Mouse (Mus musculus) intestine, embryonic 14.5 days (tissue): ENCODE measurements around the gene Lpar1. TPM values are rescaled to one million over a fixed set of nuclear protein-coding genes. Genes with fewer than 3 reads are reported as not detected.

ENCODE experiments used
- ATAC-seq: fragments of 200-750 bp; cut with Nextera tagmentation; replicated peaks from 2 replicates; pipeline ENCODE4 v1.8.0; 2017; ENCODE audit warnings: low read depth, moderate number of reproducible peaks, moderate TSS enrichment, moderate library complexity; ENCODE audit not compliant: low FRiP score, low TSS enrichment
- DNase-seq: peaks from one replicate; pipeline ENCODE4 v3.0.0-alpha.2; 2018; ENCODE audit warnings: low spot score
- H3K27ac ChIP-seq: fragments of 300-500 bp; sonication (generic); 2 replicates; pipeline ENCODE4 v1.5.1; 2014; ENCODE audit warnings: low read depth, mild to moderate bottlenecking, control low read depth
- H3K27me3 ChIP-seq: fragments of 300-500 bp; sonication (generic); replicated peaks from 2 replicates; pipeline ENCODE4 v1.6.1; 2014; ENCODE audit warnings: low read length, control low read depth; ENCODE audit not compliant: control insufficient read depth, insufficient read depth
- H3K36me3 ChIP-seq: fragments of 300-500 bp; sonication (generic); 2 replicates; pipeline ENCODE4 v1.6.1; 2014; ENCODE audit warnings: low read length, control low read depth; ENCODE audit not compliant: control insufficient read depth, insufficient read depth
- H3K4me1 ChIP-seq: fragments of 300-500 bp; sonication (generic); replicated peaks from 2 replicates; pipeline ENCODE4 v1.6.1; 2014; ENCODE audit warnings: low read length, control low read depth, mixed read lengths; ENCODE audit not compliant: control insufficient read depth, insufficient read depth
- H3K4me2 ChIP-seq: fragments of 300-500 bp; sonication (generic); 2 replicates; pipeline ENCODE4 v1.6.1; 2014; ENCODE audit warnings: low read length
- H3K4me3 ChIP-seq: fragments of 300-500 bp; sonication (generic); 2 replicates; pipeline ENCODE4 v1.5.1; 2014; ENCODE audit warnings: low read depth, low read length, control low read depth, mixed read lengths
- H3K9ac ChIP-seq: fragments of 300-500 bp; sonication (generic); 2 replicates; pipeline ENCODE4 v1.6.1; 2014; ENCODE audit warnings: mild to moderate bottlenecking, low read length
- H3K9me3 ChIP-seq: fragments of 300-500 bp; sonication (generic); 2 replicates; pipeline ENCODE4 v1.6.1; 2016; ENCODE audit warnings: low read length, control low read depth; ENCODE audit not compliant: control insufficient read depth
- WGBS: fragments of 180-500 bp; shearing (Covaris S2); extraction: QIAGEN DNeasy Blood & Tissue Kit; methylation state at CpG from one replicate; pipeline ENCODE4 v1.1.7; 2014; 5-methylcytosine and 5-hydroxymethylcytosine counted together
- microRNA-seq: library from miRNA; unstranded; fragments of <30 nt; microRNA quantifications from one replicate; pipeline ENCODE4, GENCODE M21; 2016
- polyA plus RNA-seq: library from polyadenylated mRNA; unstranded; fragments of >200 nt; fragmentation: Nextera tagmentation; extraction: Ambion mirVana; gene quantifications from 2 replicates; pipeline ENCODE4 v1.2.1, GENCODE M21; 2014

The Lpar1 gene
- polyA plus RNA-seq, 1 experiment from 2014 or later, result 57.0 TPM

- H3K4me2 ChIP-seq, result no peak overlapping the region
- no peak overlapping the region for H3K27ac ChIP-seq
- WGBS, result 58% methylated on average over 13 of the region's 13 CpGs
- peaks cover 4% of the 10 kb centered on the region; the same call in 1 of the 2 replicates for H3K4me1 ChIP-seq
- no peaks in the 10 kb centered on the region for H3K9me3 ChIP-seq
- no peaks in the 10 kb centered on the region for H3K36me3 ChIP-seq
- DNase-seq, result no peak
- ATAC-seq, result no peak
- no peaks in the 10 kb centered on the region for H3K27me3 ChIP-seq
- no peak overlapping the region for H3K4me3 ChIP-seq
- H3K9ac ChIP-seq, result no peak overlapping the region
Observed at GRCm38 (mm10) chr4:58413188-58414185, 140.2 kb downstream of the Lpar1 start.

GRCm38 (mm10) chr4:58401973-58402501 lies 151.7 kb downstream of the Lpar1 start:
- H3K4me3 ChIP-seq, result no peak overlapping the region
- no peaks in the 10 kb centered on the region for H3K9me3 ChIP-seq
- no peak overlapping the region for H3K4me2 ChIP-seq
- ATAC-seq, result no peak
- no peak overlapping the region for H3K27ac ChIP-seq
- no peak for DNase-seq
- no peaks in the 10 kb centered on the region for H3K4me1 ChIP-seq
- no peaks in the 10 kb centered on the region for H3K27me3 ChIP-seq
- no peaks in the 10 kb centered on the region for H3K36me3 ChIP-seq
- H3K9ac ChIP-seq, result no peak overlapping the region
- 85% methylated on average over 4 of the region's 4 CpGs for WGBS

- H3K9me3 ChIP-seq, result no peaks in the 10 kb centered on the region
- no peaks in the 10 kb centered on the region for H3K36me3 ChIP-seq
- no peak overlapping the region for H3K27ac ChIP-seq
- H3K4me1 ChIP-seq, result no peaks in the 10 kb centered on the region
- ATAC-seq, result no peak
- no peak overlapping the region for H3K4me3 ChIP-seq
- H3K27me3 ChIP-seq, result no peaks in the 10 kb centered on the region
- H3K9ac ChIP-seq, result no peak overlapping the region
- DNase-seq, result no peak
- 89% methylated on average over 12 of the region's 12 CpGs for WGBS
- H3K4me2 ChIP-seq, result no peak overlapping the region
Observed at GRCm38 (mm10) chr4:58400861-58401341, 152.8 kb downstream of the Lpar1 start.

Small RNAs within 50 kb of the gene (microRNA-seq; reads per million reads assigned to microRNA genes)
- 2.5 reads per million, percentile 25 among the genes with 10 or more reads in this experiment for gene Mir3095

Other genes with a start within 250 kb of the Lpar1 start
- gene Olfr267, start 233.8 kb upstream of the Lpar1 start, polyA plus RNA-seq, result 0.04 TPM in 1 of 2 replicates, not detected in the other